Mouse (Mus musculus) adrenal gland (tissue): ENCODE measurements at regions not wholly inside any gene's neighbourhood (a gene's known extent, or its start where the extent isn't known, plus 50 kb on each side); places are given as distances from the start of the nearest gene placed in this dataset.

Experiments used
- intact Hi-C: fragments of 180-260 bp; cut with DNase I; formaldehyde crosslinking; loops from one replicate; pipeline ENCODE4 v1.15.1; 2025

GRCm38 (mm10) chr7:83077035-83077918, 210.1 kb downstream of the Mex3b start:
- intact Hi-C loops = no loop called here

GRCm38 (mm10) chr7:83077919-83078265, 210.8 kb downstream of the Mex3b start:
- intact Hi-C loops = no loop called here

GRCm38 (mm10) chr7:83078695-83079094, 211.6 kb downstream of the Mex3b start:
- intact Hi-C loops = no loop called here

GRCm38 (mm10) chr7:83079842-83080241, 212.7 kb downstream of the Mex3b start:
- intact Hi-C loops = no loop called here

GRCm38 (mm10) chr7:83084496-83085082, 217.5 kb downstream of the Mex3b start:
- intact Hi-C loops = no loop called here

- intact Hi-C loops = no loop called here
Measured at GRCm38 (mm10) chr7:83085547-83086158, 218.5 kb downstream of the Mex3b start.

- intact Hi-C loops = no loop called here
Measured at GRCm38 (mm10) chr7:83087408-83087807, 220.3 kb downstream of the Mex3b start.

- intact Hi-C loops = no loop called here
Measured at GRCm38 (mm10) chr7:83088125-83088524, 221.0 kb downstream of the Mex3b start.

GRCm38 (mm10) chr7:83089330-83089982, 222.3 kb downstream of the Mex3b start:
- intact Hi-C loops = no loop called here

GRCm38 (mm10) chr7:83093923-83094355, 226.8 kb downstream of the Mex3b start:
- intact Hi-C loops = no loop called here

GRCm38 (mm10) chr7:83094899-83095298, 227.8 kb downstream of the Mex3b start:
- intact Hi-C loops = no loop called here

- intact Hi-C loops = no loop called here
Measured at GRCm38 (mm10) chr7:83095593-83095992, 228.5 kb downstream of the Mex3b start.

- intact Hi-C loops = no loop called here
Measured at GRCm38 (mm10) chr7:83104426-83104825, 237.3 kb downstream of the Mex3b start.

GRCm38 (mm10) chr7:83105672-83106071, 238.5 kb downstream of the Mex3b start:
- intact Hi-C loops = no loop called here

GRCm38 (mm10) chr7:83111217-83111823, 244.2 kb downstream of the Mex3b start:
- intact Hi-C loops = no loop called here

- intact Hi-C loops = no loop called here
Measured at GRCm38 (mm10) chr7:83116487-83116886, 249.4 kb downstream of the Mex3b start.

GRCm38 (mm10) chr7:83117065-83117464, 249.9 kb downstream of the Mex3b start:
- intact Hi-C loops = no loop called here

- intact Hi-C loops = no loop called here
Measured at GRCm38 (mm10) chr7:83126196-83126595, 259.1 kb downstream of the Mex3b start.

GRCm38 (mm10) chr7:83140216-83140615, 273.1 kb downstream of the Mex3b start:
- intact Hi-C loops = no loop called here

- intact Hi-C loops = no loop called here
Measured at GRCm38 (mm10) chr7:83140658-83141057, 273.5 kb downstream of the Mex3b start.

- intact Hi-C loops = no loop called here
Measured at GRCm38 (mm10) chr7:83144018-83144417, 276.9 kb downstream of the Mex3b start.
